16 mouse cellular contexts compared by ENCODE assay signal in genomic region chr16:30879878-30880277, GRCm38 (mm10).
"Had no signal": no experiment of that assay in that cellular context is flagged by ENCODE, and none has a peak within 500 bp of the region (broad histone marks: within the 10 kb centered on the region; RNA-seq: fewer than 3 reads in every experiment).

No protein-coding gene starts in this region.

- H3K27ac ChIP-seq: neural tube, embryonic 13.5 days; neural tube, embryonic 15.5 days; stomach, embryonic 15.5 days; stomach, postnatal 0 days had no signal

- DNase-seq: retina, postnatal 1 day; right cerebral cortex, adult 18-20 months; right cerebral cortex, postnatal 14 days; right cerebral cortex, postnatal 25 days; right cerebral cortex, postnatal 4 days; spleen, adult 18-20 months; thymus, adult 18-20 months; thymus, adult 2 months; thymus, postnatal 14 days; thymus, postnatal 25 days; thymus, postnatal 36 days; thymus, postnatal 4 days had no signal

- H3K4me3 ChIP-seq: neural tube, embryonic 13.5 days; neural tube, embryonic 15.5 days; stomach, embryonic 15.5 days had no signal
